ENCODE assay signal across 17 mouse cellular contexts in the genomic region with DNA sequence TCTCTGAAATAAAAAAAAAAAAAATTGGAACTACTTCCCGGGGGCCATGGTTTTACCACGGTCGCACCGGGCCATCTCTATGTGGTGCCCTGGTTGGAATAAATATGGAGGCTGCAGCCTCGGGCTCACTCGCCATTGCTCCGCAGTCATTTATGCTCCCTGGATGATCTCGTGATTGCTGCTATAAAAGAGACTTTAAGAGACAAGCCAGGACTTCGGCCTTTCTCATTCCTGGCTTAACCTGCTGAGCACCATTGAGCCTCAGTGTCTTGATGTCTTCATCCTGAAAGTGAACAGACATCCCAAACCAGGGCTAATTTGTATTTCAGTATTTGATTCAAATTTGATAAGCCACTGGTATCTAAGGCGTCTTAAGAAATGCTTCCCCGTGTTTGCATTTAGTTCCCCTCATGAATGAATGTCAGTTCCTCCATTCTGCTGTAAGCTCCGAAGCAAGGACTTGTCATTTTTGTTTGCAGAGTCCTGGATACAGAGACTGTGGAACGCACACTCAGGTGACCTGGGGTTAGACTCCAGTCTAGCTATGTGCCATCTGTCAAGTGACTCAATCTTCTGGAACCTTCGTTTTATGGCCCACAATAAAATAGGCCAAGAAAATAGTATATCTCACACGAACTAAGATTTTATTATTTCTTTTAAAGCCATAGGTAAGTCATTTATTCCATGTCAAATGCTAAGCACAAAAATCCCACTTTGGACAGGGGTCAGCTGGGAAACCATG.
"Had no signal": no experiment of that assay in that cellular context is flagged by ENCODE, and none has a peak within 500 bp of the region (broad histone marks: within the 10 kb centered on the region; RNA-seq: fewer than 3 reads in every experiment).

No protein-coding gene starts in this region.

- DNase-seq: liver, postnatal 0 days; lung, adult 2 months; lung, postnatal 14 days; lung, postnatal 36 days; right cerebral cortex, postnatal 14 days; spleen, adult 18-20 months; thymus, adult 18-20 months; thymus, postnatal 14 days; thymus, postnatal 36 days had no signal

- H3K36me3 ChIP-seq: lung, embryonic 15.5 days; midbrain, embryonic 13.5 days; midbrain, embryonic 15.5 days; neural tube, embryonic 12.5 days had no signal

- H3K9me3 ChIP-seq: lung, embryonic 15.5 days; megakaryocyte, embryonic 14.5 days; midbrain, embryonic 13.5 days; midbrain, embryonic 15.5 days; neural tube, embryonic 12.5 days had no signal

- ATAC-seq: liver, postnatal 0 days; lung, postnatal 0 days; midbrain, embryonic 13.5 days; midbrain, embryonic 15.5 days had no signal

- H3K9ac ChIP-seq: liver, postnatal 0 days; lung, embryonic 15.5 days; midbrain, embryonic 13.5 days; midbrain, embryonic 15.5 days; neural tube, embryonic 12.5 days had no signal

- H3K27ac ChIP-seq: lung, embryonic 15.5 days; macrophage; midbrain, embryonic 13.5 days; midbrain, embryonic 15.5 days; neural tube, embryonic 12.5 days had no signal

- H3K4me1 ChIP-seq: lung, embryonic 15.5 days; megakaryocyte, embryonic 14.5 days; midbrain, embryonic 13.5 days; midbrain, embryonic 15.5 days; neural tube, embryonic 12.5 days had no signal

- H3K4me3 ChIP-seq: lung, embryonic 15.5 days; megakaryocyte, embryonic 14.5 days; midbrain, embryonic 13.5 days; midbrain, embryonic 15.5 days; neural tube, embryonic 12.5 days had no signal

- H3K27me3 ChIP-seq: lung, embryonic 15.5 days; midbrain, embryonic 13.5 days; midbrain, embryonic 15.5 days; neural tube, embryonic 12.5 days had no signal

- H3K4me2 ChIP-seq: lung, embryonic 15.5 days; midbrain, embryonic 11.5 days; midbrain, embryonic 13.5 days; midbrain, embryonic 15.5 days; neural tube, embryonic 12.5 days had no signal
